Mouse (Mus musculus) layer of hippocampus, adult 8-10 months (tissue): ENCODE results near the gene Klrb1f. TPM values are rescaled to one million over a fixed set of nuclear protein-coding genes. Genes with fewer than 3 reads are reported as not detected.

Experiments used
- total RNA-seq, 4 experiments: library from RNA; stranded (reverse); gene quantifications; 2 replicates each; pipeline ENCODE4 v1.2.4; 2022

Gene Klrb1f
- total RNA-seq, 4 experiments from 2014 or later: not detected

Other genes with a start within 250 kb of the Klrb1f start
- 1 to 10 TPM in 1 of 4 experiments, not detected in 3; 1.1 TPM for gene Gm44511, start 219.6 kb upstream of the Klrb1f start, total RNA-seq
- 1 to 10 TPM in 1 of 4 experiments, under 1 TPM in 1, not detected in 2; 0.40 to 1.3 TPM for gene Klrb1b, start 219.6 kb upstream of the Klrb1f start, total RNA-seq
- gene Clec2i, start 158.3 kb upstream of the Klrb1f start, total RNA-seq: not detected
- gene BC035044, start 154.8 kb upstream of the Klrb1f start, total RNA-seq: 1 to 10 TPM; 2.0 to 2.9 (median 2.1) TPM
- gene Clec2g, start 111.5 kb upstream of the Klrb1f start, total RNA-seq: 1 to 10 TPM in 1 of 4 experiments, under 1 TPM in 1, not detected in 2; 0.69 to 1.0 TPM
- gene Clec2e, start 55.0 kb downstream of the Klrb1f start, total RNA-seq: not detected
- 1 to 10 TPM; 6.9 to 9.8 (median 8.9) TPM for gene Clec2d, start 134.7 kb downstream of the Klrb1f start, total RNA-seq
- gene Cd69, start 229.5 kb downstream of the Klrb1f start, total RNA-seq: not detected